Mouse (Mus musculus) midbrain, embryonic 15.5 days (tissue): ENCODE measurements around the gene St6gal1. TPM values are rescaled to one million over a fixed set of nuclear protein-coding genes. Genes with fewer than 3 reads are reported as not detected.

ENCODE experiments used
- ATAC-seq: fragments of 200-750 bp; cut with Nextera tagmentation; replicated peaks from 2 replicates; pipeline ENCODE4 v1.8.0; 2017; ENCODE audit warnings: moderate TSS enrichment
- H3K27ac ChIP-seq: fragments of 300-500 bp; sonication (generic); 2 replicates; pipeline ENCODE4 v1.5.1; 2015; ENCODE audit warnings: mild to moderate bottlenecking, inconsistent platforms
- H3K27me3 ChIP-seq: fragments of 300-500 bp; sonication (generic); replicated peaks from 2 replicates; pipeline ENCODE4 v1.6.1; 2015; ENCODE audit warnings: inconsistent platforms
- H3K36me3 ChIP-seq: fragments of 300-500 bp; sonication (generic); replicated peaks from 2 replicates; pipeline ENCODE4 v1.6.1; 2015; ENCODE audit warnings: inconsistent platforms
- H3K4me1 ChIP-seq: fragments of 300-500 bp; sonication (generic); 2 replicates; pipeline ENCODE4 v1.6.1; 2015; ENCODE audit warnings: inconsistent platforms
- H3K4me2 ChIP-seq: fragments of 300-500 bp; sonication (generic); 2 replicates; pipeline ENCODE4 v1.6.1; 2015; ENCODE audit warnings: inconsistent platforms, mild to moderate bottlenecking, moderate library complexity
- H3K4me3 ChIP-seq: fragments of 300-500 bp; sonication (generic); 2 replicates; pipeline ENCODE4 v1.5.1; 2015; ENCODE audit warnings: mild to moderate bottlenecking, inconsistent platforms
- H3K9ac ChIP-seq: fragments of 300-500 bp; sonication (generic); 2 replicates; pipeline ENCODE4 v1.6.1; 2015; ENCODE audit warnings: mild to moderate bottlenecking, inconsistent platforms
- H3K9me3 ChIP-seq: fragments of 300-500 bp; sonication (generic); 2 replicates; pipeline ENCODE4 v1.6.1; 2016; ENCODE audit warnings: inconsistent platforms
- WGBS: fragments of 180-500 bp; shearing (Covaris S2); methylation state at CpG from one replicate; pipeline ENCODE4 v1.1.7; 2015; ENCODE audit warnings: mixed read lengths; 5-methylcytosine and 5-hydroxymethylcytosine counted together
- polyA plus RNA-seq: library from polyadenylated mRNA; unstranded; fragments of >200 nt; fragmentation: Nextera tagmentation; extraction: Ambion mirVana; gene quantifications from 2 replicates; pipeline ENCODE4 v1.2.1, GENCODE M21; 2015

The St6gal1 gene
- polyA plus RNA-seq, 1 experiment from 2014 or later: 29.4 TPM

DNA sequence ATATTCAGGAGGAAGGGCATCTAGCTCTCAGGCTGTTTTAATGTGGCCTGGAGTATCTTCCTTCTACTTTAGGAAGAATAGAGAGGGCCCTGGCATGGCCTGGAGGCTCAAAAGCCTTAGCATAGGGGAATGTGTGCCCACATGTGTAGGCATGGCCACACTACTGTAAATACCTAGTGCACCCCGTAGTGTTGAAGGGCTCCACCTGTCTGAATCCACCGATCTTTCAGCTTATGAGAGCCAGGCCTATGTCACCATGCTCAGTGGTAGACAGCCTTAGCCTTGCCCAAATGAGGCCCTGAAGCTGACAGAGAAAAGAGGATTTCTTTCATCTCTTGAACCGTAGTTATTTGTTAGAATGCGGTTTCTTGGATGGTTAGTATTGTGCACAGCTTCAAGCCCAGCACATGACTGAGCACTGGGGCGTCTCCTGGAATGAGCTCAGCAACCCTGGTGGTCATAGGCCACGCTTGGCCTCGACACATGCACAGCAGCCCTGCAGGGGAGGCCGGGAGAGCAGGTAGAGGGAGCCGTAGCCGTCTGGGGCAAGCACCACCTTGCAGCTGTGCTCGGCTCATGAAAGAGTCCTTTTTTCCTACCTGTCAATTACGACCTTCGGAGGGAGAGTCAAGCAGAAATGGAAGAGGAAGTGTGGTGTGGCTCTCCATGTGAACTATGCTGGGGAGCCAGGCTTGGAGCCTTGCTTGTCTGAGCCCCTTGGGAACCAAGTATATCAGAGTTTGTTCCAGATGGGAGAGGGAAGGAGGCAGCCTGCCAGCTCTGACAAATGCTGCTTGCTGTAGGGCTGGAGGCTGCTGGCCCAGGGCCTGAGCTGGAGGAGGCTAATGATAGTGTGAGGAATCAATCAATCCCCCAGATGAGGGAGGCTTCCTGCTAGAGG is 15.8 kb downstream of the St6gal1 start:
- H3K9ac ChIP-seq: no peak overlapping the region
- H3K36me3 ChIP-seq: no peaks in the 10 kb centered on the region
- no peak overlapping the region for H3K4me2 ChIP-seq
- WGBS: 55% methylated on average over 13 of the region's 13 CpGs
- 0 out of 2 replicates have a peak overlapping the region, but pooled peaks have one; percentile 32 for H3K27ac ChIP-seq
- no peaks in the 10 kb centered on the region for H3K27me3 ChIP-seq
- H3K4me1 ChIP-seq: peaks cover 15% of the 10 kb centered on the region
- H3K4me3 ChIP-seq: no peak overlapping the region
- H3K9me3 ChIP-seq: no peaks in the 10 kb centered on the region
- ATAC-seq: peak; percentile 69

GRCm38 (mm10) chr16:23240950-23241259 is 16.4 kb downstream of the St6gal1 start:
- Histone ChIP-seq H3K27ac (no peak overlapping the region), H3K4me2 (no peak overlapping the region), H3K4me1 (peaks cover 15% of the 10 kb centered on the region), H3K4me3 (no peak overlapping the region), H3K9me3 (no peaks in the 10 kb centered on the region), H3K36me3 (no peaks in the 10 kb centered on the region), H3K9ac (no peak overlapping the region), H3K27me3 (no peaks in the 10 kb centered on the region)
- peak; percentile 43; the same call in 1 of the 2 replicates for ATAC-seq
- WGBS: 66% methylated on average over 5 of the region's 5 CpGs

DNA sequence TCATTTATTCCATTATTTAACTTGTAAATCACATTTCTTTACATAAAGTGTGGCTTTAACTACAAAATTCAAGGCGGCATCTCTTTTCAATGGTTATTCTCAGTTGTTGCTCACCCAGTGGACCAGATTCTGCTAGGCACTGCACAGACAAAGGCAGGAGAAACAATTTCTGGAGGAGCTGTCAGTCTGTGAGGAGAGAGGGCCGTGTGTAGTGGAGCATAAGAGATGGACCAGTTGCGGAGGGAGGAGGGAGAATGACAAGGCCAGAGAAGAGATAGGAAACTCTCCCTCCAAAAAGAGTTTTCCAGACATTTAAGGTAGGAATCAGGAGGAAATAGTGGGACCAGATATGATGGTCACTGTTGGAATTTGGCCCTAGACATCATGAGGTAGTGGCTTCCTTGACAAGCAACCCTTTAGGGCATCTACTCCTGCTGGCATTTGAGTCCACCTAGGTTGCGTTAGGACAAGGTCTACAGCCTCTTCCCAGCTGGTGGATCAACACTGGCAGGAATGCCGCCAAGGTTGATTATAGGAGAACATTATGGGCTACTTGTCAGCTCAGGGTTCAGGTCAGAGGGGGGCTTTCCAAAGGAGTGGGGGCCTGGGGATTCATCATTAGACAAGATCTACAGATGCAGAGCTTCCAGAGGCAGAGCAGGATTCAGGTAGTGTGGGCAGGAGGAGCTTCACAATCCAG is 19.3 kb downstream of the St6gal1 start:
- 77% methylated on average over 5 of the region's 5 CpGs for WGBS
- Histone ChIP-seq H3K4me3 (no peak overlapping the region), H3K9ac (no peak overlapping the region), H3K4me1 (peaks cover 13% of the 10 kb centered on the region), H3K9me3 (no peaks in the 10 kb centered on the region), H3K27ac (no peak overlapping the region), H3K36me3 (no peaks in the 10 kb centered on the region), H3K4me2 (no peak overlapping the region), H3K27me3 (no peaks in the 10 kb centered on the region)
- ATAC-seq: no peak

- no peak overlapping the region for H3K9ac ChIP-seq
- H3K4me1 ChIP-seq: peaks cover 13% of the 10 kb centered on the region
- no peaks in the 10 kb centered on the region for H3K36me3 ChIP-seq
- no peaks in the 10 kb centered on the region for H3K9me3 ChIP-seq
- no peak overlapping the region for H3K27ac ChIP-seq
- no peak overlapping the region for H3K4me3 ChIP-seq
- no peak for ATAC-seq
- H3K4me2 ChIP-seq: no peak overlapping the region
- no peaks in the 10 kb centered on the region for H3K27me3 ChIP-seq
- WGBS: 90% methylated on average over 7 of the region's 7 CpGs
Measured at GRCm38 (mm10) chr16:23244486-23244885, 19.9 kb downstream of the St6gal1 start.

- Histone ChIP-seq H3K9me3 (no peaks in the 10 kb centered on the region), H3K4me1 (peaks cover 18% of the 10 kb centered on the region), H3K36me3 (no peaks in the 10 kb centered on the region), H3K27me3 (no peaks in the 10 kb centered on the region), H3K9ac (no peak overlapping the region), H3K4me2 (no peak overlapping the region), H3K4me3 (no peak overlapping the region), H3K27ac (no peak overlapping the region)
- 57% methylated on average over 4 of the region's 4 CpGs for WGBS
- no peak for ATAC-seq
Measured at GRCm38 (mm10) chr16:23249285-23249684, 24.7 kb downstream of the St6gal1 start.

GRCm38 (mm10) chr16:23249762-23250161 is 25.2 kb downstream of the St6gal1 start:
- Histone ChIP-seq H3K9me3 (no peaks in the 10 kb centered on the region), H3K27me3 (no peaks in the 10 kb centered on the region), H3K4me3 (no peak overlapping the region), H3K4me2 (no peak overlapping the region), H3K4me1 (peaks cover 18% of the 10 kb centered on the region), H3K36me3 (no peaks in the 10 kb centered on the region), H3K9ac (no peak overlapping the region), H3K27ac (no peak overlapping the region)
- no peak for ATAC-seq
- WGBS: 64% methylated on average over 6 of the region's 6 CpGs

DNA sequence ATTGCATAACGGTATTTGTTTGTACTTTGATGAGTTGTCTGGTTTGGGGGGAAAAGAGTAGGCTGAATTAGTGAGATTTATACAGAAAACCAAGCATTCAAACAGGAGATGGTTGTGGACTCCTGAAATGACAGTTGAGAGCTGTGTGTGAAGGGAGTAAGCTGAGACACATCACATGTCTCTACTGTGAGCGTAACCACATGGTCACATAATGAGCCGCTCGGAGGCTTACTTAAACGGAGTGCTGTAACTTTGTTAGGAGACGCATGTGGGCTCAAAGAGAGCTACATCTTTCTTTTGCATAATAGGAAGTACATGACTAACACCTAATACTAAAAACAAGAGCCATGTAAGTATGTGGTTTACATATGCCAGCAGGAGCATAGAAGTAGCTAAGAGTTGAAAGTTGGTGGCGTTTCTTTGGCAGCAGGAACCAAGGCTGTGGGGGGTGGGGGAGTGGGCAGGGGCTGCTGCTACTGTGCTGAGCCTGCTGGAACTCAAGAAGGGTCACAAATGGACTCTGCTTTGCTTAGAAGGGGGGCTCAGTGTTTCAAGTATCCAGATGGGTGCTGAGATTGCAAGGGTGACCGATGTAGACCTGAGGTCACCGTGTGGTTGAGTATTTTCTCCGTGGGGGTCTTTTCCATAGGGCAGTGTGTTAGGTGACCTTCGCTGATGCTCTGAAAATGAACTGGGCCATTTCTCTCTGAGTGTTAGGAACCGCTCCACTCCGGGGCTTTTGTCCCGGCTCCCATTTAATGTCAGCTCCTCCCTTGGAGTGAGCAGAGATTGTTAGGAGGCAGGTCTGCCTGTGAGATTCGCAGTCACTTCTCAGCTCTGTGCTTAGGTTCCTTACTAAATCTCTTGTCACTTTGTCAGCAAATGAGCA is 26.3 kb downstream of the St6gal1 start:
- peak; percentile 19; the same call in 1 of the 2 replicates for ATAC-seq
- WGBS: 39% methylated on average over 15 of the region's 15 CpGs
- H3K27me3 ChIP-seq: no peaks in the 10 kb centered on the region
- H3K9ac ChIP-seq: no peak overlapping the region
- no peak overlapping the region for H3K27ac ChIP-seq
- peaks cover 18% of the 10 kb centered on the region for H3K4me1 ChIP-seq
- no peak overlapping the region for H3K4me2 ChIP-seq
- H3K4me3 ChIP-seq: no peak overlapping the region
- H3K9me3 ChIP-seq: no peaks in the 10 kb centered on the region
- no peaks in the 10 kb centered on the region for H3K36me3 ChIP-seq

- WGBS: 51% methylated on average over 2 of the region's 2 CpGs
- no peak overlapping the region for H3K9ac ChIP-seq
- no peak overlapping the region for H3K4me2 ChIP-seq
- H3K4me3 ChIP-seq: no peak overlapping the region
- no peaks in the 10 kb centered on the region for H3K9me3 ChIP-seq
- peak; percentile 28 for ATAC-seq
- no peaks in the 10 kb centered on the region for H3K27me3 ChIP-seq
- H3K4me1 ChIP-seq: peaks cover 18% of the 10 kb centered on the region
- no peak overlapping the region for H3K27ac ChIP-seq
- no peaks in the 10 kb centered on the region for H3K36me3 ChIP-seq
Measured at GRCm38 (mm10) chr16:23251445-23251773, 26.9 kb downstream of the St6gal1 start.

DNA sequence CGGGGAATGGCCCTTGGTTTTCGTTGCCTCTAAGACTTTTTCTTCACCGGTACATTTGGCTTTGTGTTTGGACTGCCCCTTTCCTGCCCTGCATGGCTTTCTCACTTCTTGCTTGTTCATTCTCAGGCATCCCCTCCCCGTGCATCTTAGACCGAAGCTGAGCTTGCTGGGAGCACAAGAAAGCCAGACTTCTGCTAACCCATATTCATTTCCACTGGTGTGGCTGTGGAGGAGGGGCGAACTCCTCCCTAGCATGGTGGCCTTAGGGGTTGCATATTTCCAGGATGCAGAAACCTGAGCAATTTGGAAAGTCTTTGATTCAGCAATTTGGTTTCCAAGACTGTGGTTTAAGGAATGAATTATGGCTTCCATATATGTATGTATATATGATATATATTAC is 29.1 kb downstream of the St6gal1 start:
- 64% methylated on average over 6 of the region's 6 CpGs for WGBS
- Histone ChIP-seq H3K9ac (no peak overlapping the region), H3K27ac (no peak overlapping the region), H3K36me3 (no peaks in the 10 kb centered on the region), H3K9me3 (no peaks in the 10 kb centered on the region), H3K4me1 (peaks cover 26% of the 10 kb centered on the region), H3K4me3 (no peak overlapping the region), H3K4me2 (no peak overlapping the region), H3K27me3 (no peaks in the 10 kb centered on the region)
- ATAC-seq: no peak

DNA sequence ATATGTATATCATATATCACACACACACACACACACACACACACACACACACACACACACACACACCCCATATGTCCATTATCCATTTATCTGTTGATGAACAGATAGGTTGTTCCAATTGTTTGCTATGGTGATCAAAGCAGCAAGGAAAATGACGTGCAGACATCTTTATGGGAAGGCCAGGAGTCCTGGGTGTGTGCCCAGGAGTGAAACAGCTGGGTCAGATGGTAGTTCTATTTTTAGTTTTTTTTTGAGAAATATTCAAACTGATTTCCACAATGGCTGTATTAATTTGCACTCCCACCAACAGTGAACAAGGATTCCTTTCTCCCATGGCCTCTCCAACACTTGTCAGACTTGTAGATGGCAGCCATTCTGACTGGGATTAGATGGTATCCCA is 29.5 kb downstream of the St6gal1 start:
- Histone ChIP-seq H3K36me3 (no peaks in the 10 kb centered on the region), H3K27me3 (no peaks in the 10 kb centered on the region), H3K4me1 (peaks cover 30% of the 10 kb centered on the region), H3K4me2 (no peak overlapping the region), H3K4me3 (no peak overlapping the region), H3K27ac (no peak overlapping the region), H3K9ac (no peak overlapping the region), H3K9me3 (no peaks in the 10 kb centered on the region)
- 79% methylated on average over 1 of the region's 1 CpGs for WGBS
- no peak for ATAC-seq

DNA sequence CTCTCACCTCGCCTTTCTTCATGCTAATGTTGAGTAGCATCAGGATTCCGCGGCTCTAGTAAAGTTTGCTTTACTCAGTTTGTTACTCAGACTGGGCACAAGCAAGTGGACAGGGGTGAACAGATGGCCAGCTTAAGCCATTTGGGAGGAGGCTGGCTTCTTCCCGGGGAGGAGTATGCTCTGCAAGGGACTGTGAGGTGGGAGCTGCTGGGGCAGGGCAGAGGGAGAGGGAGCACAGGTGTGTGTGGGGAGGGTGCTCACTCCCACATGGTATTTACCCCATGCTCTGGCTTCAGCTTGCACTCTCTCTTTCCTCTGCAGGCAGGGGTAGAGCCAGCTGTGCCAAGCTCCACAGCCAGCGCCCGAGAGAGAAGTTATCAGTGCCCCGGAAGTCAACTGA is 32.1 kb downstream of the St6gal1 start:
- Histone ChIP-seq H3K27ac (no peak overlapping the region), H3K36me3 (no peaks in the 10 kb centered on the region), H3K27me3 (no peaks in the 10 kb centered on the region), H3K4me2 (no peak overlapping the region), H3K4me3 (no peak overlapping the region), H3K9me3 (no peaks in the 10 kb centered on the region), H3K9ac (no peak overlapping the region), H3K4me1 (peaks cover 24% of the 10 kb centered on the region)
- WGBS: 66% methylated on average over 7 of the region's 7 CpGs
- ATAC-seq: no peak

DNA sequence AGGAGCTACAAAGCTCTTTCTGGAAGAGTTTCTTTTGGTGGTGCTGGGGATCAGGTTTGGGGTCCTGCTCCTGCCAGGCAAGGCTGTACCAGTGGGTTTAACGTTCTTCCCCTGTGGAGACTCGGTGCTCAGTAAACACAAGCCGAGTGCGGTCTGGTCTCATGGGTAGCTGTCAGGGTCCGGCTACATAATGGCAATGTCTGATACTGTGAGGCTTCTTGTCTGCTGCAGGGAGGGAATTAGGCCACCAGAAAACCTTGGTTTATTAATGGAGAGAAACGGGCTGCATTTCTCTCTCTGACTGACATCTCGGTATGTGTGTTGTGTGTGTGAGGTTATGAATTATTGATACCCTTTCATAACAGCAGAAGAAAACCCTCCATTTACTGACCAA is 33.9 kb downstream of the St6gal1 start:
- Histone ChIP-seq H3K36me3 (no peaks in the 10 kb centered on the region), H3K4me1 (peaks cover 26% of the 10 kb centered on the region), H3K27me3 (no peaks in the 10 kb centered on the region), H3K9me3 (no peaks in the 10 kb centered on the region), H3K9ac (no peak overlapping the region), H3K4me3 (no peak overlapping the region), H3K27ac (peak overlapping the region; percentile 38; the same call in 1 of the 2 replicates), H3K4me2 (no peak overlapping the region)
- 4% methylated on average over 7 of the region's 7 CpGs for WGBS
- ATAC-seq: peak; percentile 38; the same call in 1 of the 2 replicates
